In genomic region chr11:30799496-30799895, GRCm38 (mm10) we compare ENCODE assay signal across 7 mouse cellular contexts. TPM values are rescaled to one million over a fixed set of nuclear protein-coding genes. Genes with fewer than 3 reads are reported as not detected.
DNase-seq lines count a peak whose midpoint lies in the region; ATAC-seq and TF ChIP-seq lines count a peak whose summit lies in the region.

No protein-coding gene starts in this region.

- peaks cover 2% of the 10 kb centered on the region; the same call in 1 of the 2 replicates for H3K36me3 ChIP-seq in liver, embryonic 12.5 days
- H3K36me3 ChIP-seq in intestine, postnatal 0 days (ENCODE audit: control insufficient read depth, insufficient read depth) = no peaks in the 10 kb centered on the region

- no peak overlapping the region for H3K4me2 ChIP-seq in liver, embryonic 12.5 days
- H3K4me2 ChIP-seq in intestine, postnatal 0 days (replicated peaks; ENCODE audit: low read depth) = no peak overlapping the region

- DNase-seq in liver = peak; percentile 63
- peak; percentile 63 for DNase-seq in Muller cell, postnatal 12 days (ENCODE audit: inconsistent ontology term)
- peak; percentile 51 for DNase-seq in embryo, embryonic 10 days (ENCODE audit: low spot score)
- DNase-seq in right cerebral cortex, postnatal 25 days = no peak

- peak; percentile 84 for TF ChIP-seq CTCF in intestine, postnatal 0 days (IDR thresholded peaks at IDR 0.05; ENCODE audit: low read depth)

- no peak for ATAC-seq in liver, embryonic 12.5 days
- ATAC-seq in intestine, postnatal 0 days = no peak
- peak; percentile 95 for ATAC-seq in megakaryocyte-erythroid progenitor cell, adult 5-6 weeks (replicated peaks; ENCODE audit: low FRiP score, low TSS enrichment, poor library complexity, severe bottlenecking)

- H3K4me3 ChIP-seq in liver, embryonic 12.5 days = no peak overlapping the region
- H3K4me3 ChIP-seq in intestine, postnatal 0 days (ENCODE audit: low read depth, low read length) = no peak overlapping the region

- WGBS in liver, embryonic 12.5 days (ENCODE audit: insufficient replicate concordance) = 50% methylated on average over 1 of the region's 1 CpGs
- WGBS in intestine, postnatal 0 days = 74% methylated on average over 1 of the region's 1 CpGs

- H3K27ac ChIP-seq in liver, embryonic 12.5 days = no peak overlapping the region
- H3K27ac ChIP-seq in intestine, postnatal 0 days (ENCODE audit: low read depth, low read length) = no peak overlapping the region

- no peaks in the 10 kb centered on the region for H3K4me1 ChIP-seq in liver, embryonic 12.5 days
- H3K4me1 ChIP-seq in intestine, postnatal 0 days (replicated peaks; ENCODE audit: control insufficient read depth, insufficient read depth, low read length) = no peaks in the 10 kb centered on the region

- no peaks in the 10 kb centered on the region for H3K9me3 ChIP-seq in liver, embryonic 12.5 days (replicated peaks)
- no peaks in the 10 kb centered on the region for H3K9me3 ChIP-seq in intestine, postnatal 0 days (ENCODE audit: control insufficient read depth)

- no peaks in the 10 kb centered on the region for H3K27me3 ChIP-seq in liver, embryonic 12.5 days (replicated peaks)
- no peaks in the 10 kb centered on the region for H3K27me3 ChIP-seq in intestine, postnatal 0 days (replicated peaks; ENCODE audit: control insufficient read depth, insufficient read depth, low read length)

- no peak overlapping the region for H3K9ac ChIP-seq in liver, embryonic 12.5 days
- no peak overlapping the region for H3K9ac ChIP-seq in intestine, postnatal 0 days (ENCODE audit: low read depth, low read length)

RNA-seq across cellular contexts. Expression of gene Psme4, which starts 28.0 kb away (rescaled TPM):
- 16.1 and 16.4 TPM in 2 replicates for polyA plus RNA-seq in liver, embryonic 12.5 days (2016; fragmentation: Nextera tagmentation; extraction: Ambion mirVana)
- polyA plus RNA-seq in intestine, postnatal 0 days (2015; fragmentation: Nextera tagmentation; extraction: Ambion mirVana) = 13.5 and 13.8 TPM in 2 replicates
- total RNA-seq in megakaryocyte-erythroid progenitor cell, adult 5-6 weeks (2014; fragmentation: Nextera tagmentation) = 43.9 and 53.4 TPM in 2 replicates
- total RNA-seq in megakaryocyte-erythroid progenitor cell, adult 5-6 weeks (2017) = 52.4 and 54.8 TPM in 2 replicates
